Comparison of ENCODE assay signal across 8 mouse cellular contexts in genomic region chr1:136683561-136684131, GRCm38 (mm10). TPM values are rescaled to one million over a fixed set of nuclear protein-coding genes. Genes with fewer than 3 reads are reported as not detected.
DNase-seq lines count a peak whose midpoint lies in the region; ATAC-seq and TF ChIP-seq lines count a peak whose summit lies in the region.

No protein-coding gene starts in this region.

- H3K27ac ChIP-seq in liver, embryonic 15.5 days (replicated peaks) = peak overlapping the region; percentile 53
- H3K27ac ChIP-seq in liver, embryonic 11.5 days (ENCODE audit: low read depth, low read length) = no peak overlapping the region
- H3K27ac ChIP-seq in olfactory bulb, adult 2 months (ENCODE audit: insufficient read depth, low read depth, low read length) = 0 out of 2 replicates have a peak overlapping the region, but pooled peaks have one; percentile 6
- H3K27ac ChIP-seq in midbrain, embryonic 13.5 days = no peak overlapping the region

- H3K9ac ChIP-seq in liver, embryonic 15.5 days = no peak overlapping the region
- no peak overlapping the region for H3K9ac ChIP-seq in liver, embryonic 11.5 days (ENCODE audit: low read depth, low read length)
- no peak overlapping the region for H3K9ac ChIP-seq in midbrain, embryonic 13.5 days (replicated peaks)

- WGBS in liver, embryonic 15.5 days (ENCODE audit: insufficient replicate concordance) = 49% methylated on average over 10 of the region's 10 CpGs
- WGBS in liver, embryonic 11.5 days = 75% methylated on average over 10 of the region's 10 CpGs
- WGBS in olfactory bulb, adult 2 months = 42% methylated on average over 10 of the region's 10 CpGs
- WGBS in midbrain, embryonic 13.5 days = 62% methylated on average over 10 of the region's 10 CpGs

- no peak for TF ChIP-seq CTCF in olfactory bulb, adult 2 months (IDR thresholded peaks at IDR 0.05; ENCODE audit: insufficient read depth, low read depth, low read length)

- H3K9me3 ChIP-seq in liver, embryonic 15.5 days (replicated peaks) = no peaks in the 10 kb centered on the region
- H3K9me3 ChIP-seq in liver, embryonic 11.5 days (ENCODE audit: control insufficient read depth, low read length) = no peaks in the 10 kb centered on the region
- H3K9me3 ChIP-seq in midbrain, embryonic 13.5 days = no peaks in the 10 kb centered on the region

- no peak for DNase-seq in liver, embryonic 11.5 days (ENCODE audit: low spot score)
- peak; percentile 47 for DNase-seq in heart, postnatal 4 days
- no peak for DNase-seq in cerebellum, adult 11 months
- DNase-seq in thymus, adult 18-20 months = no peak

- no peaks in the 10 kb centered on the region for H3K36me3 ChIP-seq in liver, embryonic 15.5 days (replicated peaks)
- H3K36me3 ChIP-seq in liver, embryonic 11.5 days (ENCODE audit: control insufficient read depth, insufficient read depth, low read length) = no peaks in the 10 kb centered on the region
- no peaks in the 10 kb centered on the region for H3K36me3 ChIP-seq in midbrain, embryonic 13.5 days

- H3K4me1 ChIP-seq in liver, embryonic 15.5 days (replicated peaks) = peaks cover 31% of the 10 kb centered on the region
- H3K4me1 ChIP-seq in liver, embryonic 11.5 days (replicated peaks; ENCODE audit: control insufficient read depth, insufficient read depth, low read length) = no peaks in the 10 kb centered on the region
- peaks cover 10% of the 10 kb centered on the region for H3K4me1 ChIP-seq in olfactory bulb, adult 2 months (ENCODE audit: control insufficient read depth, insufficient read depth, low read length)
- peaks cover 9% of the 10 kb centered on the region; the same call in 1 of the 2 replicates for H3K4me1 ChIP-seq in midbrain, embryonic 13.5 days (replicated peaks)

- no peak for TF ChIP-seq POLR2A in olfactory bulb, adult 2 months (IDR thresholded peaks at IDR 0.05; ENCODE audit: insufficient read depth, low read depth, low read length)

- peak; percentile 29; the same call in 1 of the 2 replicates for ATAC-seq in liver, embryonic 15.5 days (ENCODE audit: insufficient read depth)
- no peak for ATAC-seq in liver, embryonic 11.5 days (replicated peaks; ENCODE audit: low FRiP score)
- peak; percentile 42 for ATAC-seq in common myeloid progenitor, adult 5-6 weeks (replicated peaks; ENCODE audit: low read depth, poor library complexity, severe bottlenecking)
- no peak for ATAC-seq in midbrain, embryonic 13.5 days

- H3K4me3 ChIP-seq in liver, embryonic 15.5 days (replicated peaks) = no peak overlapping the region
- no peak overlapping the region for H3K4me3 ChIP-seq in liver, embryonic 11.5 days (ENCODE audit: low read depth, low read length)
- H3K4me3 ChIP-seq in olfactory bulb, adult 2 months (ENCODE audit: insufficient read depth, low read depth, low read length) = no peak overlapping the region
- no peak overlapping the region for H3K4me3 ChIP-seq in midbrain, embryonic 13.5 days (replicated peaks)

- no peak overlapping the region; the same call in 1 of the 2 replicates for H3K4me2 ChIP-seq in liver, embryonic 15.5 days
- H3K4me2 ChIP-seq in liver, embryonic 11.5 days = no peak overlapping the region
- H3K4me2 ChIP-seq in midbrain, embryonic 13.5 days (replicated peaks) = no peak overlapping the region

- no peaks in the 10 kb centered on the region for H3K27me3 ChIP-seq in liver, embryonic 15.5 days
- H3K27me3 ChIP-seq in liver, embryonic 11.5 days (replicated peaks; ENCODE audit: control insufficient read depth, insufficient read depth, low read length) = no peaks in the 10 kb centered on the region
- no peaks in the 10 kb centered on the region for H3K27me3 ChIP-seq in midbrain, embryonic 13.5 days

RNA-seq across cellular contexts. Expression of gene Zfp281, which starts 58.9 kb away (rescaled TPM):
- 6.0 and 6.6 TPM in 2 replicates for polyA plus RNA-seq in liver, embryonic 15.5 days (2015; fragmentation: Nextera tagmentation; extraction: Ambion mirVana)
- polyA plus RNA-seq in liver, embryonic 11.5 days (2014; fragmentation: Nextera tagmentation; extraction: Ambion mirVana) = 19.3 and 21.3 TPM in 2 replicates
- total RNA-seq in common myeloid progenitor, adult 5-6 weeks (2017) = 29.4 and 30.9 TPM in 2 replicates
- 10 to 100 TPM; 14.2 TPM for total RNA-seq in heart, postnatal 4 days (2021)
- polyA plus RNA-seq in olfactory bulb, adult 2 months (2012; ENCODE audit: insufficient read depth, insufficient read length, low replicate concordance, missing spikeins) = 92.8 TPM in 1 of 2 replicates, not detected in the other
- 29.2 and 30.2 TPM in 2 replicates for polyA plus RNA-seq in midbrain, embryonic 13.5 days (2015; fragmentation: Nextera tagmentation; extraction: Ambion mirVana)

Comparison
In these comparisons a context has a peak if more than half of its experiments do, and no peak if none do; other contexts are left out.
1. ATAC-seq: peak in liver, embryonic 15.5 days (single experiment) and common myeloid progenitor, adult 5-6 weeks (single experiment); none in liver, embryonic 11.5 days (single experiment) and midbrain, embryonic 13.5 days (single experiment).
2. H3K27ac ChIP-seq: peak in liver, embryonic 15.5 days (single experiment) and olfactory bulb, adult 2 months (single experiment); none in liver, embryonic 11.5 days (single experiment) and midbrain, embryonic 13.5 days (single experiment).